8 mouse cellular contexts compared by ENCODE assay signal in genomic region chr7:25477091-25477751, GRCm38 (mm10). TPM values are rescaled to one million over a fixed set of nuclear protein-coding genes. Genes with fewer than 3 reads are reported as not detected.
A peak's percentile ranks its signal among the peaks of the same experiment; 100 is the strongest.
DNase-seq lines count a peak whose midpoint lies in the region; ATAC-seq lines count a peak whose summit lies in the region.
"Not testable (repeated sequence)": the region's sequence is repeated elsewhere in the genome, so short reads cannot be mapped to it uniquely, and the experiment has no call there.

Ceacam1 (minus strand) TSS chr7:25477603.

- H3K4me1 ChIP-seq in embryonic facial prominence, embryonic 12.5 days; heart, embryonic 12.5 days (replicated peaks); liver, embryonic 11.5 days (replicated peaks; ENCODE audit: control insufficient read depth, insufficient read depth, low read length): not testable (repeated sequence)

- WGBS in embryonic facial prominence, embryonic 12.5 days, result 26% methylated on average over 5 of the region's 5 CpGs
- 13% methylated on average over 5 of the region's 5 CpGs for WGBS in heart, embryonic 12.5 days
- WGBS in liver, embryonic 11.5 days, result 15% methylated on average over 5 of the region's 5 CpGs

- H3K27ac ChIP-seq in embryonic facial prominence, embryonic 12.5 days; liver, embryonic 11.5 days (ENCODE audit: low read depth, low read length): not testable (repeated sequence)
- peak within 1 kb of the TSS; percentile 28; the same call in 1 of the 2 replicates for H3K27ac ChIP-seq in heart, embryonic 12.5 days (ENCODE audit: poor library complexity, severe bottlenecking)

- not testable (repeated sequence) for H3K4me3 ChIP-seq in embryonic facial prominence, embryonic 12.5 days; heart, embryonic 12.5 days; liver, embryonic 11.5 days (ENCODE audit: low read depth, low read length)

- peak; percentile 53; the same call in 1 of the 2 replicates for ATAC-seq in embryonic facial prominence, embryonic 12.5 days (ENCODE audit: insufficient number of reproducible peaks, insufficient read depth, low FRiP score, low TSS enrichment)
- peak; percentile 60 for ATAC-seq in heart, embryonic 12.5 days (ENCODE audit: insufficient number of reproducible peaks, low FRiP score)
- peak; percentile 71 for ATAC-seq in liver, embryonic 11.5 days (replicated peaks; ENCODE audit: low FRiP score)
- peak; percentile 97 for ATAC-seq in megakaryocyte progenitor cell, adult 5-6 weeks (replicated peaks; ENCODE audit: poor library complexity)

- not testable (repeated sequence) for H3K9me3 ChIP-seq in embryonic facial prominence, embryonic 12.5 days; heart, embryonic 12.5 days (replicated peaks); liver, embryonic 11.5 days (ENCODE audit: control insufficient read depth, low read length)

- not testable (repeated sequence) for H3K27me3 ChIP-seq in embryonic facial prominence, embryonic 12.5 days; heart, embryonic 12.5 days (replicated peaks); liver, embryonic 11.5 days (replicated peaks; ENCODE audit: control insufficient read depth, insufficient read depth, low read length)

- not testable (repeated sequence) for H3K9ac ChIP-seq in embryonic facial prominence, embryonic 12.5 days; heart, embryonic 12.5 days; liver, embryonic 11.5 days (ENCODE audit: low read depth, low read length)

- H3K36me3 ChIP-seq in embryonic facial prominence, embryonic 12.5 days; heart, embryonic 12.5 days; liver, embryonic 11.5 days (ENCODE audit: control insufficient read depth, insufficient read depth, low read length): not testable (repeated sequence)

- peak; percentile 41 to 52 for DNase-seq in adrenal gland, adult 18-20 months (ENCODE audit: low spot score in 2 of 2)
- peak; percentile 79 to 86 for DNase-seq in kidney, adult 8-10 months
- DNase-seq in liver, embryonic 11.5 days (ENCODE audit: low spot score), result peak; percentile 40
- DNase-seq in spleen, postnatal 10 days (ENCODE audit: low spot score in 2 of 2), result peak; percentile 25 to 78
- peak; percentile 15 to 52 for DNase-seq in urinary bladder, postnatal 36 days (ENCODE audit: low spot score in 2 of 2)

- not testable (repeated sequence) for H3K4me2 ChIP-seq in embryonic facial prominence, embryonic 12.5 days (replicated peaks); liver, embryonic 11.5 days
- H3K4me2 ChIP-seq in heart, embryonic 12.5 days, result 0 out of 2 replicates have a peak within 1 kb of the TSS, but pooled peaks have one; percentile 24

RNA-seq across cellular contexts. Expression of gene Ceacam1, which starts in this region (rescaled TPM):
- 10 to 100 TPM in 1 of 2 experiments, 1 to 10 TPM in 1; 9.3 to 34.6 TPM for total RNA-seq in adrenal gland, adult 18-20 months (2021)
- 0.94 and 1.1 TPM in 2 replicates for polyA plus RNA-seq in embryonic facial prominence, embryonic 12.5 days (2016; fragmentation: Nextera tagmentation; extraction: Ambion mirVana)
- polyA plus RNA-seq in heart, embryonic 12.5 days (2016; fragmentation: Nextera tagmentation; extraction: Ambion mirVana), result 2.1 and 2.4 TPM in 2 replicates
- polyA plus RNA-seq in liver, embryonic 11.5 days (2014; fragmentation: Nextera tagmentation; extraction: Ambion mirVana), result 2.3 and 3.6 TPM in 2 replicates
- 62.9 and 87.1 TPM in 2 replicates for total RNA-seq in megakaryocyte progenitor cell, adult 5-6 weeks (2015)
- 21.0 and 23.6 TPM in 2 replicates for total RNA-seq in megakaryocyte progenitor cell, adult 5-6 weeks (2017)
